Mouse (Mus musculus) cortical plate, adult 2 months (tissue): ENCODE data around the gene Gm12184. TPM values are rescaled to one million over a fixed set of nuclear protein-coding genes. Genes with fewer than 3 reads are reported as not detected.
A peak's percentile ranks its signal among the peaks of the same experiment; 100 is the strongest.
"Not testable (repeated sequence)": the region's sequence is repeated elsewhere in the genome, so short reads cannot be mapped to it uniquely, and the experiment has no call there.

ENCODE experiments used
- H3K27ac ChIP-seq: fragments of 200-500 bp; 2 replicates; pipeline ENCODE4 v1.5.1; 2012; ENCODE audit warnings: low read length, control low read depth, inconsistent platforms; ENCODE audit not compliant: insufficient read depth
- H3K4me1 ChIP-seq: fragments of 200-500 bp; 2 replicates; pipeline ENCODE4 v1.6.1; 2011; ENCODE audit warnings: low read length; ENCODE audit not compliant: control insufficient read depth, insufficient read depth
- H3K4me3 ChIP-seq: fragments of 200-500 bp; 2 replicates; pipeline ENCODE4 v1.5.1; 2011; ENCODE audit warnings: mild to moderate bottlenecking, low read length, control low read depth; ENCODE audit not compliant: insufficient read depth
- CTCF ChIP-seq: fragments of 200-500 bp; IDR thresholded peaks from 2 replicates; pipeline ENCODE4 v1.5.1; 2011; ENCODE audit warnings: mild to moderate bottlenecking, control low read depth, low read length; ENCODE audit not compliant: insufficient read depth; ENCODE audit errors: extremely low read depth
- POLR2A ChIP-seq: fragments of 200-500 bp; IDR thresholded peaks from 2 replicates; pipeline ENCODE4 v1.6.1; 2011; ENCODE audit warnings: mild to moderate bottlenecking, low read length, control low read depth; ENCODE audit not compliant: insufficient read depth; ENCODE audit errors: extremely low read depth
- polyA plus RNA-seq: library from polyadenylated mRNA; depleted of rRNA; stranded (reverse); fragments of >200 nt; gene quantifications from 2 replicates; pipeline ENCODE4 v1.2.3, GENCODE M21; 2012; rRNA removed

Gm12184 gene
- polyA plus RNA-seq = 33.8 and 40.1 TPM in 2 replicates

DNA sequence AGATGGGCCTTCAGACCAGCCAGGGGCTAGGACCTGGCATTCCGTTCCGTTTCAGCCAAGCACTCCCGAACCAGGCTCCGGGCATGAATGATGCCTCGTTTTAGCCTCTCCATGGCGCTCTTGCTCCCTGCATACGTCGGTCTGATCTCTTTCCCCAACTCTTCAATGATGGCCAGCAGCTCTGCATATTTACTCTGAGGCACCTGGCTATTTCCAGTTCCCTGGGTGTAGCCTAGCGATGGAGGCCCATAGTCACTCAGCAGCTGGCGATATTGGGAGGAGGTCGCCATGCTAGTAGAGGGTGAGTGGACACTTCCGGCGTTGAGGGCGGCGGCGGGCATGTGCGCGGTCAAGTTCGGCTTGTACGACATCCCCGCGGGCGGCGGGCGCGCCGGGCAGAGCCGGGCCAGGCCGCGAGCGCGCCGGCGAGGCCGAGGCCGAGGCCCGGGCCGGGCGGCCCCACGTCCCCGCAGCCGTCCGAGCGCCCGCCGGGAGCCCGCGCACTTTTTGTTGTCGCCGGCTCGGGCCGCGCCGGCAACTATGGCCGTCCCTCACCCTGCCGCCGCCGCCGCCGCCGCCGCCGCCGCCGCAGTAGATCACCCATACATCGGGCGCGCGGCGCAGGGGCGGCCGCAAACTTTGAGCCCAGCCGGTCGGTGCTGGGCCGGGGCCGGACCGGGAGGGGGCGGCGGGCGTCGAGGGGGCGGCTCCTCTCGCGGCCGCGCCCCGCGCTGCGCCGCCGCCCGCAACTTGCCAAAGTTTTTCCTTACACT, at the start of gene Gm12184, which contains the start of gene Trim7:
Gm12184 (minus strand) TSS at position 677 of the 773 bp plus-strand sequence.
Trim7 (plus strand) TSS at position 162 of the 773 bp plus-strand sequence.
- not testable (repeated sequence) for H3K4me1 ChIP-seq

DNA sequence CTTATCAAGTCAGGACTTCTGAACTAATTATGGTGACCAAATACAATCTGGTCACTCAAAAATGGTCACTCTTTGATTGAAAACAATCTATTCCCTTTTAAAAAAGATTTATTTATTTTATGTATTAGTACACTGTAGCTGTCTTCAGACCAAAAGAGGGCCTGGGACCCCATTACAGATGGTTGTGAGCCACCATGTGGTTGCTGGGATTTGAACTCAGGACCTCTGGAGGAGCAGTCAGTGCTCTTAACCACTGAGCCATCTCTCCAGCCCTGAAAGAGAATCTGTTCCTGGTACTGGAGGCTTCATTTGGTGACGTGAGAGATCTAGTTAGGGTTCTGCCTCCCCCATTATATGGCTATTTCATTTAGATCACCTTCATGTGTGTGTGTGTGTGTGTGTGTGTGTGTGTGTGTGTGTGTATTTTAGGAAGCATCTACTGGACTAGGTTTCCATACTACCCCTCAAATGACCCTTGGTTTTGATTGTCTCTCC, 48.9 kb upstream of the Gm12184 start:
- H3K4me1 ChIP-seq, H3K4me3 ChIP-seq, H3K27ac ChIP-seq: not testable (repeated sequence)

More for the DNA sequence above, at the start of gene Gm12184, which contains the start of gene Trim7:
- peak within 1 kb of the TSS; percentile 23; the same call in 1 of the 2 replicates for H3K27ac ChIP-seq
- H3K4me3 ChIP-seq = not testable (repeated sequence)

DNA sequence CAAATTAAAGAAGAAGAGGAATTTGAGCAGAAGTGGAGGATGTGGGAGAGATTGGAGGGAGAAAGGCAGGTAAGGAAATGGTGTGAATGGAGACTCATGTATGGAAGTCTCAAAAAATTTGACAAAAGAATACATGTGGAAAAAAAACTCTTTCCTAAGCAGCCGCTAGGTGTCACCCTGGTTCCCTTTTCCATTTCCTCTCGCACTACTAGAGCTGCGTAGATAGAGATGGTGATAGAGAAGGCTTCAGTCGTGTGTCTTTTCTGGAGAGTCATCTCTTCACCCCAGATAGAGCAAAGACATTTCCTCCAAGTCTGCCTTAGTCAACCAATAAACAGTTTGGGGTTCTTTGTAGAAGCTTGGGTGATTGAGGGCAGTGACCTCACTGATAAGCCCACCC, 48.0 kb upstream of the Gm12184 start:
- no peak for TF ChIP-seq POLR2A
- TF ChIP-seq CTCF = peak; percentile 74; the same call in 1 of the 2 replicates
- H3K4me1 ChIP-seq = no peaks in the 10 kb centered on the region
- no peak overlapping the region for H3K4me3 ChIP-seq
- H3K27ac ChIP-seq = no peak overlapping the region

DNA sequence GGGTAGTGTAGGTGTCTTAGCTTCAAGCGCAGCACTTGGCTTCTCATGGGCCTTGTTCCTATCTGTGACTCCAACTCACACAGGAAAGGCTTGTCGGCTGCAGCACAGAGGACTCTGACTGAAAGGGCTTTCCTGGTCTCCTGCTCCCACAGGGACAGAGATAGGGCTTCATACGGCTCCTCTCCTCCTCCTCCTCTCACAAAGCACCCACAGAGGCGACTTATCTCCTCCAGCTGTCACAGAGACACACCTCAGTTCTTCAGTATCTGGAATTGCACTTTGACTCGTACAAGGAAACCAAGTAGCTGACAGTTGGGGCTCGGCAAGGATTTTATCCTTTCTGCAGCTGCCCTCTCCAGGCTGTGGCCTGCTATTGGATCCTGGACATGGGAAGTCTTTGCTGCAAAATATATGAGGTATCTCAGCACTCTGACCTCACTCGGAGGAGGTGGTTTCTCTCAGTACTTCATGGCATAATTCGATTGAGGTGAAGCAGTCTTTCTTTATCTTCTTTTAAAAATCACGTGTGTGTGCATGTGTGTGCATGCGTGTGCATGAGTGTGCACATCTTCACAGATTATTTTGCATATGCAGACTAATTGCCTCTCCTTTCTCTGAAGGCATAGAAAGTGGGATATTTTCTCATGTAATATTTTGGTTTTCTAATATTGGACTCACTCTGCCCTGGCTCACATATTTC, 47.3 kb upstream of the Gm12184 start:
- Histone ChIP-seq H3K4me1 (no peaks in the 10 kb centered on the region), H3K4me3 (no peak overlapping the region), H3K27ac (no peak overlapping the region)
- no peak for TF ChIP-seq POLR2A
- no peak for TF ChIP-seq CTCF

DNA sequence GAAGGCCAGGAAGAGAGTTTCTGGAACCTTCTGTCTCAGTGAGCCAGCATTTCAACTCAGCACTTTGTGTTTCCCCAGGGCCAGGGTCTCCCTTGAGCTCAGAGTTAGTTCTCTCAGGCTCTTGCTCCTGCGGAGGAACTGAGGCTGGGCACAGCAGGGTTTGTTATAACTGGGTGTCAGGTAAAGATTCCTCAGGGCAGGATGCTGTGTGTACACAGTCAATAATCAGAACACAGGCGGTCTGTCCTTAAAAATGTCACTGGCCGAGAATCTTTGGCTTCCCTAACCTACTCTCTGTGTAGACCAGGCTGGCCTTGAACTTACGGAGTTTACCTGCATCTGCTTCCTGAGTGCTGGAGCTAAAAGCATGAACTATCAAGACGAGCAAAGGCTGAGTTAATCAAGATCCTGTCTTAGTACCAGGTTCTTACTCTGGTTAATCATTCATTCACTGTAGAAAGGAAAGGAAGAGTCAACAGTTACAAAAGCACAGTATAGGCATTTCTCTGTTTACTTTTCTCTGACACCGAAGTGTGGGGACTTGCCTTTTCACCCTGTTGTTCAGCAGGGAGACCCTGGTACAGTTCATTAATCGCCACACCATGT, 46.3 kb upstream of the Gm12184 start:
- no peak overlapping the region for H3K4me3 ChIP-seq
- peak overlapping the region; percentile 69; the same call in 1 of the 2 replicates for H3K27ac ChIP-seq

DNA sequence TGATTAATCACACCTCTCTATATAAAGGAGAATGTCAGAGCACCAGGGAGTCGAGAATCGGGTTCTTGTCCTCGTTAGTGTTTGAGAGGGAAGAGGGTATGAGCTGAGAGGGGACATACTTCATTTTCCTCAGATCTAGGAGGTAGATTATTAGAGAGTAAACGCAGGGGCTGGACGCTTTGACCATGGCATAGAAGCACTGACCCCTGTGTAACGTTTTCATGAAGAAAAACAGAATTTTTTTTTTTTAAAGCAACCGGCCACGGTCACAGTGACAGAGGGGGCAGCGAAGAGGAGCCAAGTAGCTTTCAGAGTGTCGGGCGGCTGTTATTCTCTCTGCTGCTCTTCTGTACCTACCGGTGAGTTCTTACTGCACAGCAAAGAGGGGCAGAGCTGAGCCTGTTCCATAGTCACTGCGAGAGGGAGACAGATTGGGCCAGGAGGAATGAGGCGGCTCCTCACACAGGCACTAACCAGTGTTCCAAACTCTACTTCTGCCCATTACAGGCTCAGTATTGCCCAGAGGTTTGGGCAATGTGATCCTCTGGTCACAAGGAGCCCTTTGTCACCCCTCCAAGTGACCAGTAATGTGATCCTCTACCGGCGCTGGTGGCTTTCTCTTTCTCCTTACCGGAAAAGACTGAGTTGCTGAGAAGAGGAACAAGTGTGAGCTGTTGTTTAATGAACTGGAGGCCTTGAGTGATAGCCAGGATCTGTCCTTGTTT, 45.5 kb upstream of the Gm12184 start:
- H3K27ac ChIP-seq = peak overlapping the region; percentile 69
- TF ChIP-seq POLR2A (0 out of 2 replicates have a peak, but pooled peaks have one; percentile 29), CTCF (no peak)
- peak overlapping the region; percentile 73 for H3K4me3 ChIP-seq
- no peaks in the 10 kb centered on the region for H3K4me1 ChIP-seq

More for the DNA sequence above, 46.3 kb upstream of the Gm12184 start:
- TF ChIP-seq POLR2A = no peak
- no peak for TF ChIP-seq CTCF
- H3K4me1 ChIP-seq = no peaks in the 10 kb centered on the region

DNA sequence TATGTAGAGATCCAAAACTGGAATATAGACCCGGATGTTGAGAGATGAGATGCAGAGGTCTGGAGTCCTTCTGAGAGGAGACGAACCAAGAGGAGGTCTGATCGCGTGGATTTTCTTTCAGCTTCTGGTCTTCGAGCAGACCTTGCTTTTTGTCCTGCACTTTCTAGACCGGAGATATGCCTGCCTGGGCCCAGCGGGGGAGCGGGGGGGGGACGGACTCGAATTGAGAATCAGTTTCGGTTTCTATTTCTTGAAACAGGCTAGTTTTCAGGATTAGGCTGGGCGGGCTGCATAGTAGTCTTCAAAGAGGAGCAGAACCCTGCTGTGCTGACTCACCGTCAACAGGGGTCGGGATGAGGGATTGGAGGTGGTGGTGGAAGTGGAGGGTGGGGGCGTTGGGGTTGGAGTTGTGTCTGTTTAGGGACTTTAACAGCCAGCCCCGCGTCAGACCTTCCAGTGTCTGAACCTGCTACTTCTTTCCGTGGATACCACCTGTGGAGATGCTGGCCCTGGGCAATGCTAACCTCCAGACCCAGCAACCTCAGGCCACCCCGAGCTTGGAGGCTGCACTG, 44.8 kb upstream of the Gm12184 start, which contains the start of gene Irgm1:
Irgm1 (minus strand) TSS at position 483 of the 572 bp plus-strand sequence.
- TF ChIP-seq CTCF (no peak), POLR2A (no peak)
- H3K4me3 ChIP-seq = peak within 1 kb of the TSS; percentile 73
- no peaks in the 10 kb centered on the region for H3K4me1 ChIP-seq
- H3K27ac ChIP-seq = peak within 1 kb of the TSS; percentile 69

DNA sequence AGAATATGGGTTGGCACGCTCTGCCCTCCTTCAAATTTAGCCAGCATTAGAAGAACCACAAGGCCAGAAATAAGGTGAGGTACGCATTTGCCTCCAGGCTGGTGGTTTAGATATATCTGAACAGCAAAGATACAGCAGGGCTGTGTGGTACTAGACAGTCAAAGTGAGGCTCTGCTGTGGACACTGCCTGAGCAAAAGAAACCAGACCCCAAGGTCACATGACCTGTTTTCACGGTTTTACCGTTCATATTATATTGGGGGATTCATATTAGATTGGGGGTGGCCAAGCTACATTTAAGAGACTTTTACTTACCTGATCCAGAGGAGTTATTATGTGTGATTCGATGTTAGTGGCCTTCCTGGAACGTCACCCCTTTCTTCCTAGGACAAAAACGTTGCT, 44.3 kb upstream of the Gm12184 start:
- H3K27ac ChIP-seq = peak overlapping the region; percentile 69
- no peak for TF ChIP-seq CTCF
- no peak for TF ChIP-seq POLR2A
- no peaks in the 10 kb centered on the region for H3K4me1 ChIP-seq
- H3K4me3 ChIP-seq = peak overlapping the region; percentile 73
